Mouse (Mus musculus) myocyte (in vitro differentiated cells): ENCODE results near the gene Ctf1. TPM values are rescaled to one million over a fixed set of nuclear protein-coding genes. Genes with fewer than 3 reads are reported as not detected.
"Not testable (repeated sequence)": the region's sequence is repeated elsewhere in the genome, so short reads cannot be mapped to it uniquely, and the experiment has no call there.

Experiments used
- H3K27me3 ChIP-seq: one replicate; pipeline ENCODE4 v1.6.1; 2011; ENCODE audit not compliant: control insufficient read depth, insufficient read depth, insufficient read length
- H3K36me3 ChIP-seq: one replicate; pipeline ENCODE4 v1.6.1; 2011; ENCODE audit not compliant: control insufficient read depth, insufficient read depth
- H3K4me2 ChIP-seq: one replicate; pipeline ENCODE4 v1.6.1; 2011; ENCODE audit warnings: low read depth, control low read depth
- H3K4me3 ChIP-seq: one replicate; pipeline ENCODE4 v1.5.1; 2011; ENCODE audit warnings: mild to moderate bottlenecking, control low read depth, moderate library complexity
- H3K79me2 ChIP-seq: one replicate; pipeline ENCODE4 v1.6.1; 2011; ENCODE audit not compliant: control insufficient read depth, insufficient read depth
- H3ac ChIP-seq: one replicate; pipeline ENCODE4 v1.6.1; 2011; ENCODE audit not compliant: control insufficient read depth, insufficient read length
- CEBPB ChIP-seq: IDR thresholded peaks from 2 replicates; pipeline ENCODE4 v1.6.1; 2011; ENCODE audit warnings: mild to moderate bottlenecking, moderate library complexity; ENCODE audit not compliant: poor library complexity, insufficient read depth, severe bottlenecking
- E2F4 ChIP-seq: IDR thresholded peaks from one replicate; pipeline ENCODE4 v1.6.1; 2011; ENCODE audit warnings: mild to moderate bottlenecking, control low read depth, moderate library complexity; ENCODE audit not compliant: insufficient read depth
- MYOD1 ChIP-seq, 3 experiments: IDR thresholded peaks; one replicate each; pipeline ENCODE4 v1.6.1; 2011; ENCODE audit warnings: control low read depth in 2 of 3, low read depth in 2 of 3, mild to moderate bottlenecking in 2 of 3, moderate library complexity in 1 of 3; ENCODE audit not compliant: insufficient read length in 2 of 3, control insufficient read depth in 1 of 3
- MYOG ChIP-seq, 3 experiments: IDR thresholded peaks; one replicate each; pipeline ENCODE4 v1.6.1; 2011; ENCODE audit warnings: control low read depth in 2 of 3, low read depth in 2 of 3, mild to moderate bottlenecking in 2 of 3; ENCODE audit not compliant: insufficient read length in 2 of 3, control insufficient read depth in 1 of 3, insufficient read depth in 1 of 3
- POLR2A ChIP-seq: IDR thresholded peaks from one replicate; pipeline ENCODE4 v1.6.1; 2011; ENCODE audit warnings: low read depth, mild to moderate bottlenecking, control low read depth, moderate library complexity; ENCODE audit not compliant: insufficient read length
- POLR2AphosphoS2 ChIP-seq: IDR thresholded peaks from one replicate; pipeline ENCODE4 v1.6.1; 2011; ENCODE audit warnings: low read depth, control low read depth; ENCODE audit not compliant: insufficient read length
- REST ChIP-seq: IDR thresholded peaks from one replicate; pipeline ENCODE4 v1.6.1; 2011; ENCODE audit warnings: mild to moderate bottlenecking, control low read depth, moderate library complexity; ENCODE audit not compliant: insufficient read depth, insufficient read length
- SRF ChIP-seq: IDR thresholded peaks from one replicate; pipeline ENCODE4 v1.6.1; 2011; ENCODE audit warnings: low read depth; ENCODE audit not compliant: control insufficient read depth, insufficient read length
- TCF12 ChIP-seq: IDR thresholded peaks from one replicate; pipeline ENCODE4 v1.6.1; 2011; ENCODE audit warnings: mild to moderate bottlenecking, control low read depth; ENCODE audit not compliant: poor library complexity, insufficient read depth, severe bottlenecking
- TCF3 ChIP-seq: IDR thresholded peaks from one replicate; pipeline ENCODE4 v1.6.1; 2011; ENCODE audit warnings: low read depth, control low read depth; ENCODE audit not compliant: insufficient read length
- USF1 ChIP-seq: IDR thresholded peaks from one replicate; pipeline ENCODE4 v1.6.1; 2011; ENCODE audit warnings: low read depth, mild to moderate bottlenecking, control low read depth, moderate library complexity
- polyA plus RNA-seq: library from polyadenylated mRNA; unstranded; fragments of >200 nt; fragmentation: generic; extraction: Trizol; gene quantifications from one replicate; pipeline ENCODE4 v1.2.1, GENCODE M21; 2012; ENCODE audit warnings: missing spikeins

Ctf1 gene
- polyA plus RNA-seq, 1 experiment, result 8.9 TPM

DNA sequence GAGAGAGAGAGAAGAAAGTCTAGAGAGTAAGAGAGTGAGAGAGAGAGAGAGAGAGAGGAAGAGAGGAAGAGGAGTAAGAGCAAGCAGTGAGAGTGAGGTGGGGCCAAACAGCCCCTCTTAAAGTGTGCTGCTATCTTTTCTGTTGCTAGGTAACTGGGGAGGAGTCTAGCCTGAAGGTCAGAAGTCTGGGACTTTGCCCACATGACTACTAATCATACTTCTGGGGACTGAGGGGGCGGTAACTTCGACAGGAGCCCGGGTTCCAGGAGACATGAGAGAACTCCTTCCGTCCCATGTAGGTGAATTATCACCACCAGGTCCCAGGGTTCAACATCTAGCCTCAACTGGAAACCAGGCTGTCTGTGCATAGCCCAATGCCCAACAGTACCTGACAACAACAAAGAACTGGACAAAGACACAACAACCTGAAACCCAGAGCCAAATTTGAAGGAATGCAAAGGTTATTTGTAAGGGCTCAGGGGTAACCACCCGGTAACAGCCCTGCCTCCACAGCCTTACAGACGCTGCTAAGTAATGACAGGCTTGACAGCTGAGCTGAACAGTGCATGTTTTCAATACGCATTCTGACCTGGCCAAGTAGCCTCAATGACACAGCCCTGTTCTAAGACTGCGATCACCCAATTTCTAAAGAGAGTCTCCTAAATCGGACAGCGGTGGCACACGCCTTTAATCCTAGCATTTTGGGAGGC, 25.6 kb upstream of the Ctf1 start:
- H3K27me3 ChIP-seq, result no peaks in the 10 kb centered on the region
- TF ChIP-seq USF1 (no peak), MYOD1 (IDR thresholded peaks at IDR 0.05; ENCODE audit: control insufficient read depth in 1 of 3, insufficient read length in 2 of 3, low read depth in 2 of 3) (peak in 1 of 3 experiments; percentile 2)
- H3K4me2 ChIP-seq, result no peak overlapping the region
- H3K79me2 ChIP-seq, result no peaks in the 10 kb centered on the region
- H3ac ChIP-seq, result no peak overlapping the region
- H3K36me3 ChIP-seq, result no peaks in the 10 kb centered on the region
- no peak overlapping the region for H3K4me3 ChIP-seq

DNA sequence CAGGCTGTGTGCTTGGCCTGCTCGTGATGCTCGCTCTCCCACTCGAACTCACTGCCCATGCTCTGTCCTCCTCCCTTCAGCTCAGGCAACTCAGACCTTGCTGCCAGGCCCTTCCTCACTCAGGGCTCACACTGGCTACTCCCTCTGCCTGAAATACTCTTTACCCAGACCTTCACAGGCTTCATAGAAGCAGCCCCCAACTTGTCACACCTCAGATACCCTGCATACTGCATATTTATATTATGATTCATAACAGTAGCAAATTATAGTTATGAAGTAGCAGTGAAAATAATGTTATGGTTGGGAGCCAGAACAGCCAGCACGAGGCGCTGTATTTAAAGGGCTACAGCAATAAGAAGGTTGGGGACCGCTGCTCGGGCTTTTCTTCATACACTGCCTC, 23.6 kb upstream of the Ctf1 start:
- no peak overlapping the region for H3K4me3 ChIP-seq
- H3K4me2 ChIP-seq, result peak overlapping the region; percentile 19
- H3ac ChIP-seq, result no peak overlapping the region
- no peaks in the 10 kb centered on the region for H3K36me3 ChIP-seq
- no peaks in the 10 kb centered on the region for H3K79me2 ChIP-seq
- no peaks in the 10 kb centered on the region for H3K27me3 ChIP-seq
- TF ChIP-seq TCF12 (no peak), REST (no peak), POLR2AphosphoS2 (no peak), E2F4 (no peak), CEBPB (no peak), USF1 (no peak), MYOG (IDR thresholded peaks at IDR 0.05; ENCODE audit: control insufficient read depth in 1 of 3, insufficient read depth in 1 of 3, insufficient read length in 2 of 3, low read depth in 2 of 3) (no peak), POLR2A (no peak), MYOD1 (IDR thresholded peaks at IDR 0.05; ENCODE audit: control insufficient read depth in 1 of 3, insufficient read length in 2 of 3, low read depth in 2 of 3) (no peak), SRF (no peak)

DNA sequence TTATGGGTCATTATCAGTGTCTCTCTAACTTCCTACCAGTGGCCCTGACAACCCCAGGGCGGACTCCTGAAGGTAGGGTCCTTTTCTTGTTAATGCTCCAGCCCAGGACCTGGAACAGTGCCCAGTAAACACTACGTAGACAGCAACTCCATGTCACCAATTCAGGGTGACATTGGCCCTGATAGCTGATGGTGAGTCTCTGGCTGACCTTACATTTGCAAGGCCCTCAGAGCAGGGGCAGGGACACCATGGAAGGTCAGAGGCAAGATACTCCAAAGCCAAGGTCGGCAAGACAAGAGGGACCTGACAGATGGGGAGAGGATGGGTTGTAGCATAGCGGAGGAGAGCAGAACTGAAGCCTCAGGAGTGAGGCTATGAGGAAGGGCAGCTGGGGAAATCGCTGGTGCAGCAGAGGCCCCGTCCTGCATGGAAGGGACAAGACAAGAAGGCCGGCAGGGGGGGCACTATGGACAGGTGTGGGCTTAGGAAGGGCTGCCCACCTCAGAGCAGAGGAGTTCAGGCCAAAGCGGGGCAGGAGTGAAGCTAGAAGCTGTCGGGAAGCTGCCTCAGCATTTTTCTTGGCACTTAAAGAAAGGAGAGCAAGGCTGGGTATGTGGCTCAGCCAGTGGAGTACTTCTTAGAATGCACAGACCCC, 22.8 kb upstream of the Ctf1 start:
- Histone ChIP-seq H3ac (no peak overlapping the region), H3K27me3 (no peaks in the 10 kb centered on the region), H3K4me3 (no peak overlapping the region), H3K79me2 (no peaks in the 10 kb centered on the region), H3K36me3 (no peaks in the 10 kb centered on the region), H3K4me2 (no peak overlapping the region)
- TF ChIP-seq TCF12 (no peak), POLR2A (no peak), REST (no peak), USF1 (no peak)

DNA sequence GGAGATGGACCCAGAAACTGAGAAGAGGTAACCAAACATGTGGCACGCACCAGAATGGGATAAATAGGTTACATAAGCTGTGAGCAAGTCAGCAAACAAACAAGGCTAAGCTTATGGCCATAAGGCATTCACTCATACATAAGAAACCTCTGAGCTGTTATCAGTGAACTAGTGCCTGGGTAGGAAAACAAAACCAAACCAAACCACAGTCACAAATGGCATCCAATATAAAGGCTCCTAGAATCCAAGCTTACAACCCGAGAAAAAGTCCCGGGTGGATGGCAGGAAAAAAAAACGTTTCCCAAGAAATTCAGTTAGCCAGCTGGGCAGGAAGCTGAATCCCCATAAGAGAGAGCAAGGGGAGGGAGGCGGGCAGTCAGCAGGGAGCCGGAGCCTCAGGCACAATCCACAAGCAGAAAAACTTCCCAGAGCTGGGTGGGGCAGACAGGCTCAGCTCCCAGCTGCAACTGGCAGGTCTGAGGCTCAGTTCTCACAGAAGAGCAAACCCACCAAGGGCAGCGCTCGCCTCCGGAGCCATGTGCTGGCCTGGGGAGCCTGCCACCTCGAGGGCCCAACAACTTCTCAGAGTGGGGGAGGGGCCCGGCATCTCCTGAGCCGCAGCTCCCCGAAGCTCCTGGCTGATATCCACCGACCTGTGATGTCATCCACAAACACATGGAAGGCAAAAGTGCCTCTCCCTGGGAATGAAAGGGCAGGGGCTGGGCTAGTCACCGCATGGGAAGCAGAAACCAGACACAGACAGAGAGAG, 21.1 kb upstream of the Ctf1 start:
- TF ChIP-seq TCF3 (no peak), CEBPB (no peak), MYOD1 (IDR thresholded peaks at IDR 0.05; ENCODE audit: control insufficient read depth in 1 of 3, insufficient read length in 2 of 3, low read depth in 2 of 3) (peak in 2 of 3 experiments; percentile 7 to 45), POLR2A (peak; percentile 60), SRF (peak; percentile 38), USF1 (no peak), MYOG (IDR thresholded peaks at IDR 0.05; ENCODE audit: control insufficient read depth in 1 of 3, insufficient read depth in 1 of 3, insufficient read length in 2 of 3, low read depth in 2 of 3) (peak in 1 of 3 experiments; percentile 59)
- Histone ChIP-seq H3K4me2 (peak overlapping the region; percentile 89), H3K36me3 (no peaks in the 10 kb centered on the region), H3K27me3 (no peaks in the 10 kb centered on the region), H3ac (no peak overlapping the region), H3K4me3 (no peak overlapping the region), H3K79me2 (no peaks in the 10 kb centered on the region)

DNA sequence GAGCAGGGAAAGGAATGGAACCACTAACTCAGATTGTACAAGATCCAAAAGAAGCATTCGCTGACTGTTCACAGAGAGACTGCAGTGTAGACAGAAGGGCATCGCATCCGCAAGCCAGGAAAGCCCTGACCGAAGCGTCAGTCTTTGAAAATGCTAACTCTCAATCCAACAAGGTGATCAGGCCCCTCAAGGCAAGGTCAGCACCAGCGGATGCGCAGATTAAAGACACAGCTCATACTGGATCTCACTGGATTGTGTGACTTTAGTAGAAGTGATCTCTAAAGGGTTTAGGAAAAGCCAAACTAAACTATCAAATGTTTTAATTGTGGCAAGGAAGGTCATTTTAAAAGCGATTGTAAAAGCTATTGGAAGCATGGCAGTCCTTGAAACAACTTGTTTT, 19.2 kb upstream of the Ctf1 start:
- no peaks in the 10 kb centered on the region for H3K27me3 ChIP-seq
- no peak overlapping the region for H3K4me3 ChIP-seq
- no peaks in the 10 kb centered on the region for H3K79me2 ChIP-seq
- TF ChIP-seq CEBPB (no peak), MYOD1 (IDR thresholded peaks at IDR 0.05; ENCODE audit: control insufficient read depth in 1 of 3, insufficient read length in 2 of 3, low read depth in 2 of 3) (no peak), TCF3 (no peak)
- no peak overlapping the region for H3K4me2 ChIP-seq
- H3ac ChIP-seq, result no peak overlapping the region
- no peaks in the 10 kb centered on the region for H3K36me3 ChIP-seq

DNA sequence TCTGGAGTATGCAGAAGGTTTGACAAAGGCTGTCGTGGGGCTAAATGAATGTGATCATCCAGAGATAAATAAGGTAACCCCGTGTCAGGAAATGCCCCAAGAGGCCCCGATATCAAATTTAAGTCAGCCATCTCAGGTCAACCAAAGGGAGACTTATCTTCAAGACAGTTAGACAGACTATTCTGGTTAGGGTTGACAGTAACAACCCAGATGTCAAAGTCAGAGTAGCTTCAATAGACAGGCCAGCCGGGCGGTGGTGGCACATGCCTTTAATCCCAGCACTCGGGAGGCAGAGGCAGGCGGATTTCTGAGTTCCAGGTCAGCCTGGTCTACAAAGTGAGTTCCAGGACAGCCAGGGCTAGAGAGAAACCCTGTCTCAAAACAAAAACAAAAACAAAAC, 18.8 kb upstream of the Ctf1 start:
- not testable (repeated sequence) for H3K36me3 ChIP-seq, H3K27me3 ChIP-seq, H3K4me3 ChIP-seq, H3K79me2 ChIP-seq, H3K4me2 ChIP-seq, H3ac ChIP-seq
